Mouse (Mus musculus) CD8-positive naive resting alpha-beta T cell, adult 2 months (primary cell): ENCODE measurements around the gene Ubqln1.
A peak's percentile ranks its signal among the peaks of the same experiment; 100 is the strongest.

Experiments used
- DNase-seq, 2 experiments: peaks; one replicate each; pipeline ENCODE4 v3.0.0; 2022; ENCODE audit warnings: low read depth in 2 of 2, low spot score in 2 of 2

Ubqln1 gene

GRCm38 (mm10) chr13:58215592-58216341, at the start of gene Ubqln1:
Gene Ubqln1, minus strand, starts transcription at chr13:58215653.
- DNase-seq = peak; percentile 76 to 85

GRCm38 (mm10) chr13:58263546-58263945, 48.1 kb upstream of the Ubqln1 start:
- no peak for DNase-seq

GRCm38 (mm10) chr13:58261674-58262073, 46.2 kb upstream of the Ubqln1 start:
- no peak for DNase-seq

- DNase-seq = no peak
These were observed 37.8 kb upstream of the Ubqln1 start for GRCm38 (mm10) chr13:58253268-58253667.

GRCm38 (mm10) chr13:58248957-58249356, 33.5 kb upstream of the Ubqln1 start:
- DNase-seq = no peak

GRCm38 (mm10) chr13:58236536-58236935, 21.1 kb upstream of the Ubqln1 start:
- no peak for DNase-seq

- DNase-seq = peak; percentile 9 to 19
These were observed 17.2 kb upstream of the Ubqln1 start for GRCm38 (mm10) chr13:58232611-58233010.

- DNase-seq = no peak
These were observed 16.6 kb upstream of the Ubqln1 start for GRCm38 (mm10) chr13:58232070-58232469.

- no peak for DNase-seq
These were observed 13.2 kb upstream of the Ubqln1 start for GRCm38 (mm10) chr13:58228624-58229023.

- no peak for DNase-seq
These were observed 10.2 kb upstream of the Ubqln1 start for GRCm38 (mm10) chr13:58225694-58226093.

- DNase-seq = no peak
These were observed 4.8 kb upstream of the Ubqln1 start for GRCm38 (mm10) chr13:58220206-58220605.

- no peak for DNase-seq
These were observed 2.1 kb upstream of the Ubqln1 start for GRCm38 (mm10) chr13:58217536-58217935.

- no peak for DNase-seq
These were observed 942 bp upstream of the Ubqln1 start for GRCm38 (mm10) chr13:58216395-58216794.

GRCm38 (mm10) chr13:58215253-58215591, 231 bp downstream of the Ubqln1 start:
- DNase-seq = no peak

GRCm38 (mm10) chr13:58214346-58215252, 854 bp downstream of the Ubqln1 start:
- peak; percentile 26 to 52 for DNase-seq

GRCm38 (mm10) chr13:58213801-58214200, 1.7 kb downstream of the Ubqln1 start:
- no peak for DNase-seq

- DNase-seq = no peak
These were observed 2.9 kb downstream of the Ubqln1 start for GRCm38 (mm10) chr13:58212530-58212929.

GRCm38 (mm10) chr13:58210441-58210840, 5.0 kb downstream of the Ubqln1 start:
- no peak for DNase-seq

- DNase-seq = no peak
These were observed 9.4 kb downstream of the Ubqln1 start for GRCm38 (mm10) chr13:58206084-58206483.

GRCm38 (mm10) chr13:58204986-58205385, 10.5 kb downstream of the Ubqln1 start:
- no peak for DNase-seq

GRCm38 (mm10) chr13:58204202-58204601, 11.3 kb downstream of the Ubqln1 start:
- no peak for DNase-seq

GRCm38 (mm10) chr13:58202903-58203302, 12.6 kb downstream of the Ubqln1 start:
- no peak for DNase-seq
